Mouse (Mus musculus): ENCODE measurements at regions not wholly inside any gene's neighbourhood (a gene's known extent, or its start where the extent isn't known, plus 50 kb on each side); places are given as distances from the start of the nearest gene placed in this dataset.

DNA sequence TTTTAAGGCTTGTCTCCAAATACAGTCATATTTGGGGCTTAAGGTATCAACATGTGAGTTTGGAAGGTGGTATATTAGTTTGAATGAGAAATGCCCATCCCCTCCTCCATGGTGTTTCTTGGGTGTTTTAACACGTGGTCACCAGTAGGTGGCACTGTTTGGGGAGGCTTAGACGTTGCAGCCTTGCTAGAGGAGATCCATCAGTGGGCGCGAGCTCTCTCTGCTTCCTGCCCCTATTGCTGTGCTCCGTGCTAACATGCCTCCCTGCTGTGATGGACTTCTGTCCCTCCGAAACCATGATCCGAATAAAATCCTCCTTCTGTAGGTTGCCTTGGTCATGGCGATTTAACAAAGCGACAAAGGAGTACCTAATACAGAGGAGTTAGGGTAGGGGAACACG is 183.3 kb downstream of the Barhl2 start:
- peak; percentile 59 for TF ChIP-seq CTCF (IDR thresholded peaks at IDR 0.05; ENCODE audit: control insufficient read depth, insufficient read depth, low read length)
- TF ChIP-seq POLR2A (IDR thresholded peaks at IDR 0.05; ENCODE audit: borderline replicate concordance, control insufficient read depth, low read depth, low read length), result no peak
